Mouse (Mus musculus) lung, adult 2 months (tissue): ENCODE results near the gene Nfatc3. TPM values are rescaled to one million over a fixed set of nuclear protein-coding genes. Genes with fewer than 3 reads are reported as not detected.

ENCODE experiments used
- DNase-seq: peaks from one replicate; pipeline ENCODE4 v3.0.0; 2022
- H3K4me1 ChIP-seq: fragments of 200-500 bp; 2 replicates; pipeline ENCODE4 v1.6.1; 2011; ENCODE audit warnings: low read length; ENCODE audit not compliant: control insufficient read depth, insufficient read depth
- H3K4me3 ChIP-seq: fragments of 200-500 bp; replicated peaks from 2 replicates; pipeline ENCODE3; 2011; ENCODE audit warnings: low read depth, mild to moderate bottlenecking, control low read depth, low read length; ENCODE audit errors: extremely low read depth
- CTCF ChIP-seq: fragments of 200-500 bp; IDR thresholded peaks from 2 replicates; pipeline ENCODE4 v1.5.1; 2011; ENCODE audit warnings: mild to moderate bottlenecking, low read length, control low read depth; ENCODE audit not compliant: insufficient read depth
- POLR2A ChIP-seq: fragments of 200-500 bp; IDR thresholded peaks from 2 replicates; pipeline ENCODE4 v1.6.1; 2011; ENCODE audit warnings: low read depth, mild to moderate bottlenecking, control low read depth, low read length, borderline replicate concordance; ENCODE audit errors: extremely low read depth
- WGBS: fragments of 180-500 bp; shearing (Covaris S2); methylation state at CpG from one replicate; pipeline ENCODE4 v1.1.7; 2018; 5-methylcytosine and 5-hydroxymethylcytosine counted together
- polyA plus RNA-seq: library from polyadenylated mRNA; depleted of rRNA; stranded (reverse); fragments of >200 nt; gene quantifications from 2 replicates; pipeline ENCODE4 v1.2.3, GENCODE M21; 2012

The Nfatc3 gene
- polyA plus RNA-seq, 1 experiment, result 19.9 TPM

- 68% methylated on average over 1 of the region's 1 CpGs for WGBS
- Histone ChIP-seq H3K4me1 (peaks cover 2% of the 10 kb centered on the region), H3K4me3 (no peak overlapping the region)
- no peak for DNase-seq
- TF ChIP-seq POLR2A (no peak), CTCF (no peak)
These were observed 16.0 kb downstream of the Nfatc3 start for GRCm38 (mm10) chr8:106074659-106075058.

GRCm38 (mm10) chr8:106075161-106075862 lies 16.7 kb downstream of the Nfatc3 start:
- no peak overlapping the region for H3K4me3 ChIP-seq
- no peak for DNase-seq
- TF ChIP-seq POLR2A (no peak), CTCF (no peak)
- H3K4me1 ChIP-seq, result peaks cover 2% of the 10 kb centered on the region
- WGBS, result 44% methylated on average over 9 of the region's 9 CpGs

- TF ChIP-seq POLR2A, result no peak
- no peak for TF ChIP-seq CTCF
- peaks cover 2% of the 10 kb centered on the region for H3K4me1 ChIP-seq
- WGBS, result 93% methylated on average over 5 of the region's 5 CpGs
- no peak for DNase-seq
- no peak overlapping the region for H3K4me3 ChIP-seq
These were observed 17.2 kb downstream of the Nfatc3 start for GRCm38 (mm10) chr8:106075863-106076174.

GRCm38 (mm10) chr8:106076612-106077011 lies 18.0 kb downstream of the Nfatc3 start:
- DNase-seq, result no peak
- TF ChIP-seq POLR2A, result no peak
- no peak for TF ChIP-seq CTCF
- no peak overlapping the region for H3K4me3 ChIP-seq
- H3K4me1 ChIP-seq, result peaks cover 2% of the 10 kb centered on the region
- 74% methylated on average over 5 of the region's 5 CpGs for WGBS

- Histone ChIP-seq H3K4me1 (peaks cover 2% of the 10 kb centered on the region), H3K4me3 (no peak overlapping the region)
- no peak for DNase-seq
- 92% methylated on average over 1 of the region's 1 CpGs for WGBS
- TF ChIP-seq POLR2A (no peak), CTCF (no peak)
These were observed 18.9 kb downstream of the Nfatc3 start for GRCm38 (mm10) chr8:106077452-106078067.

- Histone ChIP-seq H3K4me3 (no peak overlapping the region), H3K4me1 (no peaks in the 10 kb centered on the region)
- TF ChIP-seq POLR2A (no peak), CTCF (no peak)
- WGBS, result 80% methylated on average over 4 of the region's 4 CpGs
- no peak for DNase-seq
These were observed 43.7 kb downstream of the Nfatc3 start for GRCm38 (mm10) chr8:106102321-106102720.

GRCm38 (mm10) chr8:106103888-106104287 lies 45.2 kb downstream of the Nfatc3 start:
- 77% methylated on average over 2 of the region's 2 CpGs for WGBS

GRCm38 (mm10) chr8:106106193-106106592 lies 47.6 kb downstream of the Nfatc3 start:
- Histone ChIP-seq H3K4me3 (no peak overlapping the region), H3K4me1 (no peaks in the 10 kb centered on the region)
- 73% methylated on average over 1 of the region's 1 CpGs for WGBS
- no peak for TF ChIP-seq CTCF
- no peak for TF ChIP-seq POLR2A
- DNase-seq, result no peak

More at GRCm38 (mm10) chr8:106103888-106104287, 45.2 kb downstream of the Nfatc3 start:
- H3K4me1 ChIP-seq, result no peaks in the 10 kb centered on the region
- no peak overlapping the region for H3K4me3 ChIP-seq
- TF ChIP-seq POLR2A (no peak), CTCF (no peak)
- no peak for DNase-seq

- WGBS, result 93% methylated on average over 4 of the region's 4 CpGs
- DNase-seq, result peak; percentile 12
- TF ChIP-seq CTCF, result no peak
- TF ChIP-seq POLR2A, result no peak
- no peaks in the 10 kb centered on the region for H3K4me1 ChIP-seq
- H3K4me3 ChIP-seq, result no peak overlapping the region
These were observed 49.4 kb downstream of the Nfatc3 start for GRCm38 (mm10) chr8:106108080-106108479.

GRCm38 (mm10) chr8:106108729-106109128 lies 50.1 kb downstream of the Nfatc3 start:
- 94% methylated on average over 3 of the region's 3 CpGs for WGBS
- no peak for TF ChIP-seq POLR2A
- TF ChIP-seq CTCF, result no peak
- DNase-seq, result peak; percentile 8
- H3K4me3 ChIP-seq, result no peak overlapping the region
- no peaks in the 10 kb centered on the region for H3K4me1 ChIP-seq
